Mouse (Mus musculus) ovary, postnatal 36 days (tissue): ENCODE measurements around the gene Tbc1d22b.
"Not testable (repeated sequence)": the region's sequence is repeated elsewhere in the genome, so short reads cannot be mapped to it uniquely, and the experiment has no call there.

Experiments
- DNase-seq: peaks from one replicate; pipeline ENCODE4 v3.0.0; 2022; ENCODE audit warnings: low spot score, mixed read lengths

The Tbc1d22b gene

DNA sequence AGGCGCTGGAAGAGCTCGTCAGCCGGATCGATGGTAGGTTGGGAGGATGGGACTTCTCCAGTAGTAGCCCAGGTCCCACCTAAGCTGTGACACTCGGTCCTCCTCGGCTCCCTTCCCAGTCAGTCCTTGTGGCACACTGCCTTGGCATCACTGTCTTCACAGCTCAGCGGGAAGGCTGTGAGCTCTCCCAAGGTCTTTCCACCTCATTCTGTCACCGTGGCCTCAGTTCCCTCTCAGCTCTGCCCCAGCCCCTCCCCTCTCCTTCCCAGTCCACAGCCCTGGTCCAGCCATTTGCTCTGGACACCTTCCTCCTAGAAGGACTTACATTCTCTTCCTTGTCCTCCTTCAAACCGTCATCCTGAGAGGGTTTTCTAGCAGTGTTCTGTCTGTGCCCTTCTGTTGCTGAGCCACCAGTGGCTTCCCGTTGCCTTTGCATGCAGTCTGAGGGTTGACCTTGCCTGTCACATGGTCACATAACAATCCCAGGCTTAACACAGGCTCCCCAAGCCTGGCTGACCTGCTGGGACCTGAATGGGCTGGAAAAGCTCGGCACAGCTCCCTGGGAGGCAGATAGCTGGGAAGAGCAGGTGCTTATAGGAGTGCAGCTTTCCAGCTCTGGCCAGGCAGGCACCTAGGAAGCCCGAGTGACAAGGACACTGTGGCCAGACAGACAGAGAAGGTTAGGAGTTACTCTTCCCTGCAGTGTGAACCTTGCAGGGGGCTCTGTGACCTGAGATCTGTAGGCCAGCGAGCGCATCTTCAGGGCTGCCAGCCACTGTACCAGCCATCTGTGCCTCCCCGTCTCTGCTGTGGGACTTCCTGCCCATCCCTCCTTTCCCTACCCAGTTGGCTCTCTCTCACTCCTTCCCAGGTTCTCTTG, 46.5 kb downstream of the Tbc1d22b start:
- DNase-seq: no peak

DNA sequence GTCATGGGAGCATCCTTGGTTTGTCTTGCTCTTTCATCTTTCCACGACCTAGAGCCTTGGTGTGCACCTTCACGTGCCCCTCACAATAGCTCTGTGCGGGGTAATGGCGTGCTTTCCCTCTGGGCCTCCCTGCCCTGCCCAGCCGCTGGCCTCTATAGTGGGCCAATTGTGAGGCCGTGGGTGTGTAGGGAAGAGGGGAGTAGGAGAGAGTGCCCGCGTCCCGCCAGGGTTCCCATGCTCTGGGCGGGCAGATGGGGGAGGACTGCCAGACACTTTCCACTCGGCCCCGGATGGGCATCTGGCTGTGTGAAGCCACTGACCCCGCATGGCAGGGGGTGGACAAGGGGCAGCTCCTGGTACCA, 47.2 kb downstream of the Tbc1d22b start:
- DNase-seq: no peak

DNA sequence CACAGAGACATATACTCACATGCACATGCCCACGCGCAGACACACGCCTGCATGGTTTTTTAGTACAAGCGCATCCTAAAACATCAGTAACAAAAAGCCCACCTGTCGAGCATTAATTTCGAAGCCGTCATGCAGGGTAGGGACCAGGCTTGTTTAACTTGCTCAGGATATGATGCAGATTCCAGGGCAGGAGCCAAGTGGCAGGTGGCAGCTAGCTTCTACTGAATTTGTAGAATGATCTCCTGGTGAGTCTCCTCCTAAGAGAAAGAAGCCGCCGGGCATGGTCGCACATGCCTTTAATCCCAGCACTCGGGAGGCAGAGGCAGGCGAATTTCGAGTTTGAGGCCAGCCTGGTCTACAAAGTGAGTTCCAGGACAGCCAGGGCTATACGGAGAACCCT, 49.5 kb downstream of the Tbc1d22b start:
- DNase-seq: no peak

DNA sequence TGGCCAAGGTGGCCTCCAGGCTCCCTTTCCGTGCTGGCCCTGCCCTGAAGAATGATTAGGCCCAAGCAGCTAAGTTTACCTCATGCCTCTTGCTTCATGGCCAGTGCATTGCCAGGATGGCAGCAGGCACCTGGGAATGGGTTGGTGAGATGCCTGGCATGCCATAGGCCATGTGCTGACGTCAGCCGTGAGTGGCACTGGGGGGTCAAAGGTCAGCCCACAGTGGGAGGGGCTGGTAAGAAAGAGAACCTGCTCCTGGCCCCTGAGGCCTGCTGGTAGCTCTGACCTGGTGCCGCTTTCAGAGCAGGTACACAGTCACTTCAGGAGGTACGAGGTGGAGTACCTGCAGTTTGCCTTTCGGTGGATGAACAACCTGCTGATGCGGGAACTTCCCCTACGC, 50.0 kb downstream of the Tbc1d22b start:
- no peak for DNase-seq

GRCm38 (mm10) chr17:29601391-29601790, 51.8 kb downstream of the Tbc1d22b start:
- no peak for DNase-seq

DNA sequence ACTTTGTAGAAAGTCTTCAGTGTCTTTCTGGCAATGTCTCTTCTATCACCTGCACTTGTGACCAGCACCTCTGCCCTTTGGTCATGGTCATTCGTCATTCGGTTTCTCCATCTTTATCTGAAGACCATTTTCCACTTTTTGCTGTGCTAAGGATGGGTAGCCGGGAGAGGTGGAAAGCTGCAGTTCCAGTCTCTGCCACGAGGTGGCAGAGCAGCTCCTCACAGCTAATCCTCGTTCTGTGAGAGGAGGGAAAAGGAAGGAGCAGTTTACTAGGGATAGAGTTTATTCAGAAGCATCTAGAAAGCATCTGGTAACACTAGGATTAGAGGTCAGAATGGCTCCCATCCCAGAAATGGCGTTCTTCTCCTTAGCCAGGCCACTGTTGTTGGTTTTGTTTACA, 53.7 kb downstream of the Tbc1d22b start:
- peak; percentile 77 for DNase-seq

- DNase-seq: not testable (repeated sequence)
Measured at GRCm38 (mm10) chr17:29613453-29613852, 63.9 kb downstream of the Tbc1d22b start.

- peak; percentile 94 for DNase-seq
Measured at GRCm38 (mm10) chr17:29614115-29615023, 64.8 kb downstream of the Tbc1d22b start, which contains the start of the genes Rnf8 and Gm28043. TSS of gene Rnf8 (plus strand) at chr17:29614790. TSS of gene Gm28043 (plus strand) at chr17:29614876.

DNA sequence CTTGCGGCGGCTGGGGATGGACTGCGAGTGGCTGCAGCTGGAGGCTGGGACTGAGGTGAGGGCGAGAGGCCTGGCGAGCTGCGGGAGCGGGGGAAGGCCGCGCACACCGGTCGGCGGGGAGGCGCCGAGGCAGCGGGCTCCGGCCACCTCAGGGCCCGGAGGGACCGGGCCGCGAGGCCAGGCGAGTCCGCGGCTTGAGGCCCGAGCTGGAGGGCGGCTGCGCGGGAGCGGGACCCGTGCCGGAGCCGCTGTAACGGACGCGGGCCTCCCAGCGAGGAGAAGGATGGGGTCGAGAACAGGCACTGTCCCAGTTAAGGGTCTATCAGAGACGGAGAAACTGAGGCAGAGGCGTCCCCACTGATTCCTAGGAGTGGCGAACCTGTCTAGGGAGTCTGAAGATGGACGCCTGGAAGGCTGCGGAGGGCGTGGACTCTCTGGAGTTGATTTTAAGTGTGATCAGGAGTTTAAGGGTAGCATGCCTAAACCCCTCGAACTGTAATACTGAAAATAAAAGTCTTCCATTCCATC, 65.5 kb downstream of the Tbc1d22b start:
- DNase-seq: no peak

DNA sequence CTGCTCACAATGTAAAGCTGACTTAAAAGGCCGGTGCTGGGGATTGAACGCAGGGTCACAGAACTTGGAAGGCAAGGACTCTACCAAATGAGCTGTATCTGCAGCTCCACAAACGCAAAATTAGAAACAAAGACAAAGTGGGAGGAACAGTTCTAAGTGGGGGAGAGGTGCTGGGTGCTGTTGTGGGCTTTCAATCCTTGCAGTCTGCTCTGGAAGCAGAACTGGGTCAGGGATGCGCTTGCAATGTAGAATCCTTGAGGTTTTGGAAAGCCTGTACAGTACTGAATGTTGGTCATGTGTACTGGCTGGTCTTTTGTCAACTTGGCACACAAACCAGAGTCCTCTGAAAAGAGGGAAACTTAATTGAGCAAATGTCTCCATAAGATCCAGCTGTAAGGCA, 66.0 kb downstream of the Tbc1d22b start:
- no peak for DNase-seq

- no peak for DNase-seq
Measured at GRCm38 (mm10) chr17:29619231-29619630, 69.6 kb downstream of the Tbc1d22b start.

DNA sequence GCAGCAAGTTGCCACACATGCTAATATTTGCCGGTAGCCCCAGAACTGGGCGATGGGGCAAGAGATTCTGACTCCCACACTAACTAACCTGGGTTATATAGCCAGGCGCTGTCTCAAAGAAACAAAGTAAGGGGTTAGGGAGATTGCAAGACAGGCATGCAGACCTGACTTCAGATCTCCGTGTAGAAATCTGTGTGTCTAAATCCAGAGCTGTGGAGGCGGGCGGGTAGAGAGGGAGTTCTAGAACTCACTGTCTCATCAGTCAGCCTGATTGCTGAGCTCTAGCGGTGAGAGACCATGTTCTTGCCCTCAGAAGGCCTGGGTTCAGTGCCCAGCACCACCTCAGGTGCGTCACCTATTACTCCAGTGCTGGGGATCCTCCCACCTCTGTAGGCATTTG, 73.9 kb downstream of the Tbc1d22b start:
- DNase-seq: no peak

- DNase-seq: no peak
Measured at GRCm38 (mm10) chr17:29627285-29627684, 77.7 kb downstream of the Tbc1d22b start.

GRCm38 (mm10) chr17:29628946-29629345, 79.4 kb downstream of the Tbc1d22b start:
- no peak for DNase-seq

DNA sequence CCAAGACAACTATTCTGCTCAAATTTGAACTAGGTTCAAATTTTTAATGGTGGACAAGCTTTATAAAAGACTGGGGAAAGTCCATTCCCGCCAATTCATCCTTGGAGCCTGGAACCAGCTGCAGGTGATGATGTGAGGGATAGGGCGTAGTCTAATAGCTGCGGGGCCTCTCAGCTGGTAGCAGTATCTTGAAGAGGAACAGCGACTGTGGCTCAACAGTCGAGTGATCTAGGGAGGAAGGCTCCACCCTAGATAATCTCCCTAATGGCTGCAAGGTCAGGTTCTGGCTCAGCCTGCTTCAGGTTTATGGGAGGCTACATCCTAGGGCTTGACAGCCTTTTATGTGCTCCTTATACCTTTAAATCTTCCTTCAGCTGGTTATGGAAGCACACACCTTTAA, 80.0 kb downstream of the Tbc1d22b start:
- no peak for DNase-seq

GRCm38 (mm10) chr17:29632312-29632711, 82.7 kb downstream of the Tbc1d22b start:
- no peak for DNase-seq

- no peak for DNase-seq
Measured at GRCm38 (mm10) chr17:29635492-29635891, 85.9 kb downstream of the Tbc1d22b start.

DNA sequence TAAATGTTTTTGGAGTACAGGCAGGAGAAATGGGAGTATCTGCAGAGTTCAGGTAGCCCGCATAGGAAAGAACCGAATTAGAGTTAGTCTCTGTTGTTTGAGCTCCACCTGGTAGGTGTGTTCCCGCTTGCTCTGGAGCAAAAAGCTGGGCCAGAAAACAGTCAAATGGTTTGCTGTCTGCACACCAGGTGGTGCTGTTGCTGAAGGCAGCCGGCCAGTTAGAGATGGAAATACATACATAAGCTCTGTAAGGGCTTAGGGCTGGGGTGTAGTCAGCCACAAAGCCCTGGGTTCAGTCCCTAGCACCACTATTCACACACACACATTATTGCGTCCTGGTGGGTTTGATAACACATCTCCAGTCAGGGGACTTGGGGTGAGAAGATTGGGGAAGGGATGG, 86.5 kb downstream of the Tbc1d22b start:
- peak; percentile 25 for DNase-seq

DNA sequence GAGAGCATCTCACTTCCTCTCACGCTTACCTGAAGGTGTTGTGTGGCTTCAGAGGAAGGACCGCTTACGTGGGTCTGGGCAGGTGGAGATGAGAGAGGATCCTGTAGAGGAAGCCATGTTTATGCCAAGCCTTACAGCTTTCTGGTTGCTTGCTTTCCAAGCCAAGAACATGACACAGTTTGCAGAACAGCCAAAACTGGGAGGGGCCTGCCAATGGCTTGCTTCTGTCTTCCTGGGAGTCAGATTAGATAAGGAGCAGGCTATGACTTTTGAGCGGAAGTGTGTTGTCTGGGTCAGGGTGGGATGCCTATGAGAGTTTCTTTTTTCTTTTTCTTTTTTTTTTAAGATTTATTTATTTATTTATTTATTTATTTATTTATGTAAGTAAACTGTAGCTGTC, 87.8 kb downstream of the Tbc1d22b start:
- DNase-seq: no peak

- DNase-seq: no peak
Measured at GRCm38 (mm10) chr17:29637895-29638294, 88.3 kb downstream of the Tbc1d22b start.

- DNase-seq: no peak
Measured at GRCm38 (mm10) chr17:29640971-29641370, 91.4 kb downstream of the Tbc1d22b start.

DNA sequence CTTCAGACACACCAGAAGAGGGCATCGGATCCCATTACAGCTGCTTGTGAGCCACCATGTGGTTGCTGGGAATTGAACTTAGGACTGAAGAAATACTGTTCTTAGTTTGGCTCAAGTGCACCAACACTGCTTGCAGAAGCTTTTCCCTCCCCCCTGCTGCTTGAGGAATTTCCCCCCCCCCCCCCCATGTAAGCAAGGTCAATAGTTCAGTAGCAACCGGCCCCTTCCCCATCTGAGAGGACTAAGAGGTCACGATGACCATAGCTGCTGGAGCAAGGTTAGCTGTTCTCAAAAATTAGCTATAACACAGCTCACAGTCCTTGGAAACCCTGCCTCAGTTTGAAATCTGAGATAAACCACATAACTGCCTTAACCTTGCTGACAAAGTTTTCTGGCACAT, 92.6 kb downstream of the Tbc1d22b start:
- DNase-seq: no peak
